Mouse (Mus musculus) CH12.LX (cell line): ENCODE measurements around the gene Olfr1225.

Experiments used
- MXI1 ChIP-seq: IDR thresholded peaks from 2 replicates; pipeline ENCODE4 v1.6.1; 2011; ENCODE audit warnings: mild to moderate bottlenecking, low read depth, low read length, improper control_type of control experiment
- USF1 ChIP-seq: IDR thresholded peaks from 2 replicates; pipeline ENCODE4 v1.6.1; 2014; ENCODE audit warnings: low read depth, mild to moderate bottlenecking, inconsistent platforms, low read length, improper control_type of control experiment

- TF ChIP-seq MXI1 (no peak), USF1 (no peak)
These were observed 22.0 kb upstream of the Olfr1225 start for GRCm38 (mm10) chr2:89196325-89196982.
